Mouse (Mus musculus): ENCODE results near the gene Shcbp1l.

- TF ChIP-seq EP300 (IDR thresholded peaks at IDR 0.05; ENCODE audit: insufficient read depth, low read depth, low read length) (no peak), CTCF (IDR thresholded peaks at IDR 0.05) (no peak)
Observed at GRCm38 (mm10) chr1:153424271-153424670, 691 bp upstream of the Shcbp1l start.

All from heart, adult 2 months (tissue).